Mouse (Mus musculus) hindlimb bud, embryonic 11.5 days (tissue): ENCODE data around the gene Wdr73.
A peak's percentile ranks its signal among the peaks of the same experiment; 100 is the strongest.

Experiments
- DNase-seq: peaks from one replicate; pipeline ENCODE4 v3.0.0-alpha.2; 2012; ENCODE audit warnings: low read depth, low spot score; ENCODE audit errors: extremely low spot score

Gene Wdr73

GRCm38 (mm10) chr7:80857181-80857580, 43.9 kb downstream of the Wdr73 start:
- DNase-seq, result peak; percentile 42

- no peak for DNase-seq
Observed at GRCm38 (mm10) chr7:80855316-80855715, 45.8 kb downstream of the Wdr73 start.

DNA sequence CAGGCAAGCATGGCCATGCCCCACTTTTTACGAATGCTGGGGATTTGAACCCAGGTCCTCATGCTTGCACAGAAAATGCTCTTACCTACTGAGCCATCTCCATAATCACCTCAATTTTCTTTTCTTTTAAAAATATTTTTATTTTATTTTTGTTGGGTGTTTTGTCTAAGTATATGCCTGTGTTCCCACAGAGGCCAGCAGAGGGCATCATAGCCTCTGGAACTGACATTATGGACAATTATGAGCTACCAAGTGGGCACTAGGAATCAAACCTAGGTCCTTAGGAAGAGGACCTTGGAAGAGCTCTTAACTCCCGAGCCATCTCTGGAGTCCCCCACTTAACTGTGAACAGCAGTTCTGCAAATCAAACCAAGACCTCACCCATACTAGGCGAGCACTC, 47.9 kb downstream of the Wdr73 start:
- DNase-seq, result no peak

GRCm38 (mm10) chr7:80850520-80850919, 50.5 kb downstream of the Wdr73 start:
- no peak for DNase-seq

DNA sequence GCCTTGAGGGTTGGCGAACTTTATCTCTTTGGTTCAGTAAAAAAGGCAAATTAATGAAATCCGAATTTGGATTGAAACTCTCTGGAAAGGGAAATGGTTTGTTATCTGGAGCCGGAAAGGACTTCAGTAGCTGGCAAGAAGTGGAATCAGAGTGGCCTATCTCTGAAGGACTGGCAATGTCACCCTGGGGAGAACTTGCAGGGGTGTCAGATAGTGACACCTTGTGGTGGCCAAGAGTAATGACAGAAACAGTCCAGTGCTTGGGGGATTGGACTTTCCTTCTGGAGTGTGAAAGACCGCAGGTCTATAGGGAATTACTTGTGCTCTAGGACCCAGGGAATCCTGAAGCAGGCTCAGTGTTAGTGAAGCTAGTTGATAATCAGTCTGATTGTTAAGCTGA, 51.4 kb downstream of the Wdr73 start:
- DNase-seq, result peak; percentile 53

- no peak for DNase-seq
Observed at GRCm38 (mm10) chr7:80849267-80849666, 51.8 kb downstream of the Wdr73 start.

GRCm38 (mm10) chr7:80846709-80847108, 54.4 kb downstream of the Wdr73 start:
- no peak for DNase-seq

DNA sequence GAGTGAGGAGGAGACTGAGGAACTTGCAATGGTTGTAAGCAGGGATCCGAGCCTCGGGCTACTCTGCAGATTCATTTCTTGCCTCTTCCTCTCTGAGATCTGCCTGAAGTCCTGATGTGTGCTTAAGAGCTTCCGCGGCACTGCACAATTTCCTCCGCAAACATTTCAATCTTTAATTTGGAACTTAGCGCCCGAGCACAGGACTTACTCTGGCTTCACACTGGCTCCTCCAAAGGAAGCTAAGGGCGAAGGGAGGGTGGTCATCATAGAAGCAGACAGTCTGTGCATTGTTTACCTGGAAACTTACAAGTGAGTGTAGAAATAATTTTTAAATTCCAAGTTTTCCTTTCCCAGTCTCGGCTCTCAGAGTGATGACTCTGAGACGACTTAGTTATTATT, 54.8 kb downstream of the Wdr73 start:
- no peak for DNase-seq

- DNase-seq, result no peak
Observed at GRCm38 (mm10) chr7:80845621-80846279, 55.3 kb downstream of the Wdr73 start.

DNA sequence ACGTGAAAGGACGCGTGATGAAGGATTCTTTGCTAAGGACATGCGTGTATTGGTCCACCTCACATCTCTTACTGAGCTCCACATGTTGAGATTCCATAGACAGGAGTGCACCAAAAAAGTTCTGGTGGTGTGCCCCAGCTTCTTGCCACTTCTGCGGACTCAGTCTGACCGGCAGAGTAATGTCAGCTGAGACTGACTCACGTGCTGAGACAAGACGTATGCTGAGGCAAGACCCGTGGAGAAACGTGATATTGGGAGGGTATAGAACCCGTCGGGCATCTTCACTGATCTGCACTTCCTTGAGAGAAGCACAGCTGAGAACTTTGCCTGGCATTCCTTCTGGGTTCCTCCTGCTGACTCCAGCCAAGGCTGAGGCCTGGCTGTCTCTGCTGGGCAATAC, 56.4 kb downstream of the Wdr73 start:
- no peak for DNase-seq

DNA sequence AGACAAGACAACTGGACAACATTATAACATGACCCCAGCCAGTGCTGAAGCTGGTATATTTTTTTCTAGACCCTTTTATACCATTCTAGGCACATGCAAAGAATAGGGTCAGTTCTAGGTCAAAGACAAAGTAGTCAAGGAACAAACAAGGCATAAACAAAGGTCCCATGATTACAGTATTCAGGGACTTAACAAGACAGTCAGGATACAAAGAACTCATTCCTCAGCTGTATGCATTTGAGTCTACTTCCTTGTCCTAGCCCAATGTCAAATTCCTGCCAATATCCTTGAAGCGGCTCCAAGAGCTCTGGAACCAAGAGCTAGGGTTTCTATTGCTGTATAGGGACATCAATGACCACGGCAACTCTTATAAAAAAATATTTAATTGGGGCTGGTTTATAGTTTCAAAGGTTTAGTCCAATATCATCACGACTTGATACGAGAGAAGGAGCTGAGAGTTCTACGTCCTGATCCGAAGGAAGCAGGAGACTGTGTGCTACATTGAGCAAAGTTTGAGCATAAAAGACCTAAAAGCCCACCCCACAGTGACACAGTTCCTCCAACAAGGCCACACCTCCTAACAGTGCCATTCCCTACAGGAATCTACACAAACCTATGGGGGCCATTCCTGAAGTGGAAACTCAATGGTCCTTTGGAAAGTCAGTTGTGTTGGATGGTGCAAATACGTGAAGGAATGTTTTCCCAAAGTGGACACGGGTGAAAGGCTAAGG, 57.0 kb downstream of the Wdr73 start:
- no peak for DNase-seq

DNA sequence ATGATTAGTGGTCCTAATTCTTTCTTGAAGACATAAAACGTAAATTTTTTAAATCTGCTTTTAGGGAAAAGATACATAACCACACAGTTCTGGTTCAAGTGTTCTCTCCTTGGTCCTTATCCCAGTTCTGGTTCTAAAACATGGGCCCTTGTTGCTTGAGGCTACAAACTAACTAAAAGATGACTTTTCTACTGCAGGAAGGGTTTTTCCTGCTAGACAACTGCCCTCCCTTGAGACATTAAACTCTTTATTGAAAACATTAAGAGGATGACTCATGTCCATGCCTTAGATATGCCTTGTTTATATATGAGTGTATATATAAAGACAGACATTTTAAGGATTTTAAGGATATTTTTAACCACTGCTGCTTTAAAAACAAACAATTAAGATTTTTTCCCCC, 57.9 kb downstream of the Wdr73 start:
- DNase-seq, result no peak

DNA sequence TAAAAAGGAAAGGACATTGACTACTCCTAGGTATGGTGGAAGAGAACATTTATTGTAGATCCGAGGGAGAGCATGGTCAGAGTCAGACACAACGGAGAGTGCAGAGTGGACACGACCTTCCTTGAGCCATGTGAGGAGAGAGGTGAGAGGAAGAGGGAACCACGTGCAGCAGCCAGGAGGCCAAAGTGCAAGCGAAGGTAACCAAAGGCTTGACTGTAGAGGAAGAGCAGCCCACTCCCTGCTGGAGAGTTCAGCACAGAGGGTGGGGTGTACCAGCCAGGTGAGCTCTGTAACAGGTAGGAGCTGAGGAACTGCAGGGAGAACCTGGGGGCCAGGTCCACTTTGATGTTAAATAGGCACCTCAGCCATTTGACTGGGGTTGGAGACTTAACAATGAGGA, 58.9 kb downstream of the Wdr73 start:
- no peak for DNase-seq

DNA sequence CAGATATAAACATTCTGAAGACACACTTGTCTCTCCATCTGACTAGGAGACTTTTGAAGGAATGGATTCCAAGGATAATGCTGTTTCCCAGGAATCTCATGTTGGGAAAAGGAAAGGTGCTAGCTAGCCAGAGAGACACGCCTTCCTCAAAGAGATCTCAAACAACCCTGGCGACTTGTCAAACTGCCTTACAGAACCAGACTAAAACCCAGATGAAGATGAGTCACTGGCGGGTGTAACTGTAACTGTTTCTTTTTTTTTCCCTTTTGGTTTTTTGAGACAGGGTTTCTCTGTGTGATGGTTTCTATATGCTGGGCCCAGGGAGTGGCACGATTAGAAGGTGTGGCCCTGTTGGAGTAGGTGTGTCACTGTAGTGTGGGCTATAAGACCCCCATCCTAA, 60.1 kb downstream of the Wdr73 start:
- no peak for DNase-seq
